9 mouse cellular contexts compared by ENCODE assay signal in genomic region chr2:173451993-173452481, GRCm38 (mm10).
DNase-seq lines count a peak whose midpoint lies in the region; TF ChIP-seq lines count a peak whose summit lies in the region.
"Had no signal": no experiment of that assay in that cellular context is flagged by ENCODE, and none has a peak within 500 bp of the region (broad histone marks: within the 10 kb centered on the region; RNA-seq: fewer than 3 reads in every experiment).

No protein-coding gene starts in this region.

- TF ChIP-seq POLR2A in thymus, adult 2 months (IDR thresholded peaks at IDR 0.05; ENCODE audit: control insufficient read depth, extremely low read depth, insufficient read depth, low read length, poor library complexity), result no peak

- DNase-seq in gastrocnemius, postnatal 10 days, result peak; percentile 2
- no peak for DNase-seq in gastrocnemius, adult 8-10 months (ENCODE audit: low spot score in 2 of 2)
- DNase-seq in thymus, adult 2 months, result peak; percentile 43
- DNase-seq in thymus, postnatal 10 days (ENCODE audit: low spot score in 2 of 2), result no peak
- peak; percentile 19 for DNase-seq in lung, postnatal 25 days (ENCODE audit: low spot score)
- DNase-seq in thymus, postnatal 4 days, result peak; percentile 49
- no peak for DNase-seq in forebrain, embryonic 10.5 days (ENCODE audit: extremely low spot score, low spot score)
- DNase-seq in embryo, embryonic 10 days (ENCODE audit: low spot score), result no peak

- no peaks in the 10 kb centered on the region for H3K27me3 ChIP-seq in thymus, adult 2 months (ENCODE audit: control insufficient read depth, insufficient read depth, low read length)
- no peaks in the 10 kb centered on the region for H3K27me3 ChIP-seq in forebrain, embryonic 10.5 days (ENCODE audit: poor library complexity, severe bottlenecking)
- H3K27me3 ChIP-seq: heart, embryonic 13.5 days had no signal

- no peaks in the 10 kb centered on the region for H3K36me3 ChIP-seq in thymus, adult 2 months (ENCODE audit: control insufficient read depth, insufficient read depth, low read length)
- H3K36me3 ChIP-seq in forebrain, embryonic 10.5 days (replicated peaks), result no peaks in the 10 kb centered on the region
- H3K36me3 ChIP-seq: heart, embryonic 13.5 days had no signal

- peaks cover 45% of the 10 kb centered on the region for H3K4me1 ChIP-seq in thymus, adult 2 months (replicated peaks; ENCODE audit: control insufficient read depth, insufficient read depth, low read length)
- no peaks in the 10 kb centered on the region for H3K4me1 ChIP-seq in forebrain, embryonic 10.5 days
- H3K4me1 ChIP-seq: heart, embryonic 13.5 days had no signal

- TF ChIP-seq CTCF in thymus, adult 2 months (IDR thresholded peaks at IDR 0.05; ENCODE audit: borderline replicate concordance, control insufficient read depth, extremely low read depth, insufficient read depth, low read length, poor library complexity), result no peak

- WGBS in thymus, adult 2 months, result 9% methylated on average over 15 of the region's 15 CpGs
- WGBS in forebrain, embryonic 10.5 days, result 92% methylated on average over 15 of the region's 15 CpGs

- H3K27ac ChIP-seq in thymus, adult 2 months (ENCODE audit: control insufficient read depth, insufficient read depth, low read length), result peak overlapping the region; percentile 48
- no peak overlapping the region for H3K27ac ChIP-seq in forebrain, embryonic 10.5 days
- H3K27ac ChIP-seq: heart, embryonic 13.5 days had no signal

- H3K9me3 ChIP-seq in forebrain, embryonic 10.5 days, result peaks cover 24% of the 10 kb centered on the region; the same call in 1 of the 2 replicates

- H3K4me3 ChIP-seq in thymus, adult 2 months (ENCODE audit: control insufficient read depth, insufficient read depth, low read length), result no peak overlapping the region
- no peak overlapping the region for H3K4me3 ChIP-seq in forebrain, embryonic 10.5 days
- H3K4me3 ChIP-seq: heart, embryonic 13.5 days had no signal

Comparison
In these comparisons a context has a peak if more than half of its experiments do, and no peak if none do; other contexts are left out.
1. DNase-seq: peak in gastrocnemius, postnatal 10 days (single experiment), thymus, adult 2 months (single experiment), lung, postnatal 25 days (single experiment) and thymus, postnatal 4 days (single experiment); none in gastrocnemius, adult 8-10 months (0 of 2), thymus, postnatal 10 days (0 of 2), forebrain, embryonic 10.5 days (single experiment) and embryo, embryonic 10 days (single experiment).